Mouse (Mus musculus): ENCODE results near the gene Ppm1l.

GRCm38 (mm10) chr3:69354681-69355080, 38.0 kb downstream of the Ppm1l start:
- TF ChIP-seq CTCF (IDR thresholded peaks at IDR 0.05; ENCODE audit: low read depth, low read length) (no peak), POLR2A (IDR thresholded peaks at IDR 0.05; ENCODE audit: borderline replicate concordance, low read depth, low read length) (no peak)

Data from bone marrow macrophage, adult 2 months (primary cell).